Mouse (Mus musculus) lung, adult 2 months (tissue): ENCODE measurements around the gene Ndufb7. TPM values are rescaled to one million over a fixed set of nuclear protein-coding genes. Genes with fewer than 3 reads are reported as not detected.
A peak's percentile ranks its signal among the peaks of the same experiment; 100 is the strongest.
"Not testable (repeated sequence)": the region's sequence is repeated elsewhere in the genome, so short reads cannot be mapped to it uniquely, and the experiment has no call there.

Source experiments
- DNase-seq: peaks from one replicate; pipeline ENCODE4 v3.0.0; 2022
- H3K4me1 ChIP-seq: fragments of 200-500 bp; 2 replicates; pipeline ENCODE4 v1.6.1; 2011; ENCODE audit warnings: low read length; ENCODE audit not compliant: control insufficient read depth, insufficient read depth
- H3K4me3 ChIP-seq: fragments of 200-500 bp; replicated peaks from 2 replicates; pipeline ENCODE3; 2011; ENCODE audit warnings: low read depth, mild to moderate bottlenecking, control low read depth, low read length; ENCODE audit errors: extremely low read depth
- CTCF ChIP-seq: fragments of 200-500 bp; IDR thresholded peaks from 2 replicates; pipeline ENCODE4 v1.5.1; 2011; ENCODE audit warnings: mild to moderate bottlenecking, low read length, control low read depth; ENCODE audit not compliant: insufficient read depth
- POLR2A ChIP-seq: fragments of 200-500 bp; IDR thresholded peaks from 2 replicates; pipeline ENCODE4 v1.6.1; 2011; ENCODE audit warnings: low read depth, mild to moderate bottlenecking, control low read depth, low read length, borderline replicate concordance; ENCODE audit errors: extremely low read depth
- WGBS: fragments of 180-500 bp; shearing (Covaris S2); methylation state at CpG from one replicate; pipeline ENCODE4 v1.1.7; 2018; 5-methylcytosine and 5-hydroxymethylcytosine counted together
- polyA plus RNA-seq: library from polyadenylated mRNA; depleted of rRNA; stranded (reverse); fragments of >200 nt; gene quantifications from 2 replicates; pipeline ENCODE4 v1.2.3, GENCODE M21; 2012

Ndufb7 gene
- polyA plus RNA-seq, 1 experiment: 269 TPM

- TF ChIP-seq POLR2A (no peak), CTCF (no peak)
- no peak for DNase-seq
- 85% methylated on average over 1 of the region's 1 CpGs for WGBS
Measured at GRCm38 (mm10) chr8:83584771-83585170, 18.3 kb downstream of the Ndufb7 start.

GRCm38 (mm10) chr8:83585333-83585732 lies 18.9 kb downstream of the Ndufb7 start:
- Histone ChIP-seq H3K4me1 (no peaks in the 10 kb centered on the region; the same call in 1 of the 2 replicates), H3K4me3 (no peak overlapping the region)
- DNase-seq: no peak
- WGBS: 60% methylated on average over 3 of the region's 3 CpGs
- no peak for TF ChIP-seq POLR2A
- no peak for TF ChIP-seq CTCF

More at GRCm38 (mm10) chr8:83584771-83585170, 18.3 kb downstream of the Ndufb7 start:
- no peaks in the 10 kb centered on the region; the same call in 1 of the 2 replicates for H3K4me1 ChIP-seq
- no peak overlapping the region for H3K4me3 ChIP-seq

GRCm38 (mm10) chr8:83587644-83588043 lies 21.2 kb downstream of the Ndufb7 start:
- no peak for TF ChIP-seq POLR2A
- TF ChIP-seq CTCF: no peak
- Histone ChIP-seq H3K4me1 (no peaks in the 10 kb centered on the region; the same call in 1 of the 2 replicates), H3K4me3 (no peak overlapping the region)
- WGBS: 57% methylated on average over 6 of the region's 6 CpGs
- no peak for DNase-seq

- WGBS: 83% methylated on average over 5 of the region's 5 CpGs
- no peak for DNase-seq
- Histone ChIP-seq H3K4me3 (no peak overlapping the region), H3K4me1 (no peaks in the 10 kb centered on the region; the same call in 1 of the 2 replicates)
- TF ChIP-seq CTCF: no peak
- TF ChIP-seq POLR2A: no peak
Measured at GRCm38 (mm10) chr8:83588886-83589285, 22.4 kb downstream of the Ndufb7 start.

- H3K4me3 ChIP-seq: no peak overlapping the region
- WGBS: 80% methylated on average over 7 of the region's 7 CpGs
- no peak for DNase-seq
- no peak for TF ChIP-seq CTCF
- TF ChIP-seq POLR2A: no peak
- H3K4me1 ChIP-seq: no peaks in the 10 kb centered on the region; the same call in 1 of the 2 replicates
Measured at GRCm38 (mm10) chr8:83590488-83591023, 24.1 kb downstream of the Ndufb7 start.

GRCm38 (mm10) chr8:83592682-83593081 lies 26.2 kb downstream of the Ndufb7 start:
- 64% methylated on average over 3 of the region's 3 CpGs for WGBS
- Histone ChIP-seq H3K4me3 (no peak overlapping the region), H3K4me1 (no peaks in the 10 kb centered on the region; the same call in 1 of the 2 replicates)
- TF ChIP-seq CTCF (no peak), POLR2A (no peak)
- DNase-seq: no peak

GRCm38 (mm10) chr8:83593325-83594166 lies 27.1 kb downstream of the Ndufb7 start:
- TF ChIP-seq CTCF (no peak), POLR2A (no peak)
- WGBS: 2% methylated on average over 22 of the region's 22 CpGs
- DNase-seq: no peak
- Histone ChIP-seq H3K4me1 (no peaks in the 10 kb centered on the region; the same call in 1 of the 2 replicates), H3K4me3 (peak overlapping the region; percentile 97)

- Histone ChIP-seq H3K4me3 (peak overlapping the region; percentile 97), H3K4me1 (no peaks in the 10 kb centered on the region; the same call in 1 of the 2 replicates)
- peak; percentile 92 for TF ChIP-seq POLR2A
- TF ChIP-seq CTCF: no peak
- WGBS: under 1% methylated on average over 43 of the region's 43 CpGs
- DNase-seq: peak; percentile 90
Measured at GRCm38 (mm10) chr8:83594167-83595049, 27.9 kb downstream of the Ndufb7 start.

- DNase-seq, H3K4me3 ChIP-seq: not testable (repeated sequence)
- 12% methylated on average over 3 of the region's 3 CpGs for WGBS
Measured at GRCm38 (mm10) chr8:83595050-83595345, 28.5 kb downstream of the Ndufb7 start.

More at GRCm38 (mm10) chr8:83595050-83595345, 28.5 kb downstream of the Ndufb7 start:
- H3K4me1 ChIP-seq: not testable (repeated sequence)
